In genomic region chr2:27097776-27098175, GRCm38 (mm10) we compare ENCODE assay signal across 9 mouse cellular contexts. TPM values are rescaled to one million over a fixed set of nuclear protein-coding genes. Genes with fewer than 3 reads are reported as not detected.
A peak's percentile ranks its signal among the peaks of the same experiment; 100 is the strongest.
DNase-seq lines count a peak whose midpoint lies in the region; ATAC-seq and TF ChIP-seq lines count a peak whose summit lies in the region.
"Had no signal": no experiment of that assay in that cellular context is flagged by ENCODE, and none has a peak within 500 bp of the region (broad histone marks: within the 10 kb centered on the region; RNA-seq: fewer than 3 reads in every experiment).

No protein-coding gene starts in this region.

- no peak overlapping the region for H3K27ac ChIP-seq in liver, embryonic 16.5 days (ENCODE audit: low read length)
- H3K27ac ChIP-seq in liver, postnatal 0 days (ENCODE audit: low read depth) = no peak overlapping the region
- H3K27ac ChIP-seq in forebrain, embryonic 14.5 days (ENCODE audit: low read depth, low read length) = peak overlapping the region; percentile 46; the same call in 1 of the 2 replicates
- H3K27ac ChIP-seq in hindbrain, embryonic 13.5 days = peak overlapping the region; percentile 69
- no peak overlapping the region for H3K27ac ChIP-seq in limb, embryonic 13.5 days

- no peak overlapping the region for H3K4me3 ChIP-seq in liver, embryonic 16.5 days (ENCODE audit: low read depth, low read length)
- H3K4me3 ChIP-seq in liver, postnatal 0 days (ENCODE audit: low read depth, low read length) = no peak overlapping the region
- H3K4me3 ChIP-seq in forebrain, embryonic 14.5 days (ENCODE audit: low read depth, low read length) = no peak overlapping the region
- no peak overlapping the region for H3K4me3 ChIP-seq in hindbrain, embryonic 13.5 days
- H3K4me3 ChIP-seq in limb, embryonic 13.5 days = no peak overlapping the region

- peak; percentile 24; the same call in 1 of the 2 replicates for ATAC-seq in liver, embryonic 16.5 days (ENCODE audit: low read depth)
- no peak; the same call in 1 of the 2 replicates for ATAC-seq in liver, postnatal 0 days
- ATAC-seq in forebrain, embryonic 14.5 days = peak; percentile 57; the same call in 1 of the 2 replicates
- ATAC-seq in hindbrain, embryonic 13.5 days (ENCODE audit: low FRiP score) = peak; percentile 54; the same call in 1 of the 2 replicates
- peak; percentile 76 for ATAC-seq in limb, embryonic 13.5 days (ENCODE audit: low FRiP score, low read depth)

- no peak overlapping the region for H3K4me2 ChIP-seq in liver, embryonic 16.5 days (ENCODE audit: low read depth, low read length)
- H3K4me2 ChIP-seq in liver, postnatal 0 days (ENCODE audit: low read depth, low read length) = no peak overlapping the region
- H3K4me2 ChIP-seq in forebrain, embryonic 14.5 days (ENCODE audit: low read length) = peak overlapping the region; percentile 16; the same call in 1 of the 2 replicates
- no peak overlapping the region for H3K4me2 ChIP-seq in hindbrain, embryonic 13.5 days
- peak overlapping the region; percentile 16; the same call in 1 of the 2 replicates for H3K4me2 ChIP-seq in limb, embryonic 13.5 days (replicated peaks)

- WGBS in liver, embryonic 16.5 days (ENCODE audit: insufficient replicate concordance) = 13% methylated on average over 6 of the region's 6 CpGs
- WGBS in liver, postnatal 0 days (ENCODE audit: insufficient replicate concordance) = 12% methylated on average over 6 of the region's 6 CpGs
- WGBS in forebrain, embryonic 14.5 days = 6% methylated on average over 6 of the region's 6 CpGs
- 15% methylated on average over 6 of the region's 6 CpGs for WGBS in hindbrain, embryonic 13.5 days
- 8% methylated on average over 6 of the region's 6 CpGs for WGBS in limb, embryonic 13.5 days

- H3K9ac ChIP-seq in liver, embryonic 16.5 days (ENCODE audit: low read depth, low read length) = no peak overlapping the region
- no peak overlapping the region for H3K9ac ChIP-seq in liver, postnatal 0 days (replicated peaks)
- H3K9ac ChIP-seq in forebrain, embryonic 14.5 days (ENCODE audit: low read length) = no peak overlapping the region
- no peak overlapping the region for H3K9ac ChIP-seq in hindbrain, embryonic 13.5 days
- H3K9ac ChIP-seq in limb, embryonic 13.5 days = no peak overlapping the region

- no peaks in the 10 kb centered on the region for H3K9me3 ChIP-seq in liver, embryonic 16.5 days (replicated peaks; ENCODE audit: control insufficient read depth, low read length)
- no peaks in the 10 kb centered on the region for H3K9me3 ChIP-seq in liver, postnatal 0 days (ENCODE audit: low read length)
- no peaks in the 10 kb centered on the region for H3K9me3 ChIP-seq in forebrain, embryonic 14.5 days (replicated peaks; ENCODE audit: control insufficient read depth, low read length)
- no peaks in the 10 kb centered on the region for H3K9me3 ChIP-seq in hindbrain, embryonic 13.5 days
- H3K9me3 ChIP-seq in limb, embryonic 13.5 days = no peaks in the 10 kb centered on the region

- TF ChIP-seq EP300 in liver, postnatal 0 days (IDR thresholded peaks at IDR 0.05; ENCODE audit: low read depth) = no peak

- no peaks in the 10 kb centered on the region for H3K36me3 ChIP-seq in liver, embryonic 16.5 days (ENCODE audit: control insufficient read depth, insufficient read depth)
- H3K36me3 ChIP-seq in liver, postnatal 0 days (replicated peaks; ENCODE audit: insufficient read depth, low read length) = no peaks in the 10 kb centered on the region
- H3K36me3 ChIP-seq in forebrain, embryonic 14.5 days (ENCODE audit: control insufficient read depth, insufficient read depth, low read length) = no peaks in the 10 kb centered on the region
- H3K36me3 ChIP-seq in hindbrain, embryonic 13.5 days = no peaks in the 10 kb centered on the region
- peaks cover 4% of the 10 kb centered on the region; the same call in 1 of the 2 replicates for H3K36me3 ChIP-seq in limb, embryonic 13.5 days
- no peaks in the 10 kb centered on the region for H3K36me3 ChIP-seq in splenic B cell, adult 2 months (ENCODE audit: control insufficient read depth, insufficient read depth, low read length, poor library complexity, severe bottlenecking)

- no peak for TF ChIP-seq CTCF in liver, postnatal 0 days (IDR thresholded peaks at IDR 0.05; ENCODE audit: low read depth)

- no peak for DNase-seq in liver, postnatal 0 days
- DNase-seq in forebrain, embryonic 14.5 days (ENCODE audit: low spot score) = peak; percentile 73
- peak; percentile 45 for DNase-seq in splenic B cell, adult 2 months (ENCODE audit: low read depth, low spot score)
- no peak for DNase-seq in spleen, postnatal 14 days (ENCODE audit: low spot score in 2 of 2)
- no peak for DNase-seq in c-Kit-positive CD71-positive TER-119-positive erythroid progenitor cells, embryonic 14.5 days (ENCODE audit: low spot score)

- no peaks in the 10 kb centered on the region for H3K4me1 ChIP-seq in liver, embryonic 16.5 days (ENCODE audit: control insufficient read depth, low read depth, low read length)
- H3K4me1 ChIP-seq in liver, postnatal 0 days (ENCODE audit: insufficient read depth) = peaks cover 9% of the 10 kb centered on the region
- H3K4me1 ChIP-seq in forebrain, embryonic 14.5 days (ENCODE audit: control insufficient read depth, insufficient read depth, low read length) = peaks cover 8% of the 10 kb centered on the region
- peaks cover 27% of the 10 kb centered on the region for H3K4me1 ChIP-seq in hindbrain, embryonic 13.5 days (replicated peaks)
- H3K4me1 ChIP-seq in limb, embryonic 13.5 days = peaks cover 26% of the 10 kb centered on the region

- H3K27me3 ChIP-seq in liver, embryonic 16.5 days (ENCODE audit: control insufficient read depth, insufficient read depth, low read depth, low read length) = no peaks in the 10 kb centered on the region
- no peaks in the 10 kb centered on the region for H3K27me3 ChIP-seq in liver, postnatal 0 days (ENCODE audit: insufficient read depth, low read length)
- no peaks in the 10 kb centered on the region for H3K27me3 ChIP-seq in forebrain, embryonic 14.5 days (replicated peaks; ENCODE audit: control insufficient read depth, insufficient read depth, low read length)
- 0 out of 2 replicates have a peak, but pooled peaks cover 13% of the 10 kb centered on the region for H3K27me3 ChIP-seq in hindbrain, embryonic 13.5 days
- no peaks in the 10 kb centered on the region for H3K27me3 ChIP-seq in limb, embryonic 13.5 days
- H3K27me3 ChIP-seq in splenic B cell, adult 2 months (ENCODE audit: control insufficient read depth, insufficient read depth, low read length, poor library complexity, severe bottlenecking) = no peaks in the 10 kb centered on the region

RNA-seq across cellular contexts. Expression of gene Adamtsl2, which starts 18.6 kb away (rescaled TPM):
- polyA plus RNA-seq in liver, embryonic 16.5 days (2015; fragmentation: Nextera tagmentation; extraction: Ambion mirVana) = 0.40 and 0.76 TPM in 2 replicates
- polyA plus RNA-seq in liver, postnatal 0 days (2015; fragmentation: Nextera tagmentation; extraction: Ambion mirVana) = 1.1 and 1.2 TPM in 2 replicates
- 10.4 TPM in 2 replicates for polyA plus RNA-seq in forebrain, embryonic 14.5 days (2014; fragmentation: Nextera tagmentation; extraction: Ambion mirVana)
- 7.6 and 8.9 TPM in 2 replicates for polyA plus RNA-seq in hindbrain, embryonic 13.5 days (2015; fragmentation: Nextera tagmentation; extraction: Ambion mirVana)
- polyA plus RNA-seq in limb, embryonic 13.5 days (2015; fragmentation: Nextera tagmentation; extraction: Ambion mirVana) = 13.3 and 13.8 TPM in 2 replicates

RNA-seq across cellular contexts. Expression of gene Mymk, which starts 25.8 kb away (rescaled TPM):
- 0.90 and 2.8 TPM in 2 replicates for polyA plus RNA-seq in liver, embryonic 16.5 days (2015; fragmentation: Nextera tagmentation; extraction: Ambion mirVana)
- polyA plus RNA-seq in liver, postnatal 0 days (2015; fragmentation: Nextera tagmentation; extraction: Ambion mirVana) = 0.49 TPM in 1 of 2 replicates, not detected in the other
- not detected in 2 replicates for polyA plus RNA-seq in forebrain, embryonic 14.5 days (2014; fragmentation: Nextera tagmentation; extraction: Ambion mirVana)
- 0.56 and 1.1 TPM in 2 replicates for polyA plus RNA-seq in hindbrain, embryonic 13.5 days (2015; fragmentation: Nextera tagmentation; extraction: Ambion mirVana)
- polyA plus RNA-seq in limb, embryonic 13.5 days (2015; fragmentation: Nextera tagmentation; extraction: Ambion mirVana) = 43.3 and 49.0 TPM in 2 replicates
- polyA plus RNA-seq: testis, adult 2 months had no signal

RNA-seq across cellular contexts. Expression of gene Fam163b, which starts 44.5 kb away (rescaled TPM):
- not detected in 2 replicates for polyA plus RNA-seq in liver, embryonic 16.5 days (2015; fragmentation: Nextera tagmentation; extraction: Ambion mirVana)
- polyA plus RNA-seq in liver, postnatal 0 days (2015; fragmentation: Nextera tagmentation; extraction: Ambion mirVana) = not detected in 2 replicates
- polyA plus RNA-seq in forebrain, embryonic 14.5 days (2014; fragmentation: Nextera tagmentation; extraction: Ambion mirVana) = 2.4 and 3.2 TPM in 2 replicates
- 2.5 and 2.9 TPM in 2 replicates for polyA plus RNA-seq in hindbrain, embryonic 13.5 days (2015; fragmentation: Nextera tagmentation; extraction: Ambion mirVana)
- 0.46 and 0.52 TPM in 2 replicates for polyA plus RNA-seq in limb, embryonic 13.5 days (2015; fragmentation: Nextera tagmentation; extraction: Ambion mirVana)

Comparison
In these comparisons a context has a peak if more than half of its experiments do, and no peak if none do; other contexts are left out.
1. H3K27ac ChIP-seq: peak in forebrain, embryonic 14.5 days (single experiment) and hindbrain, embryonic 13.5 days (single experiment); none in liver, embryonic 16.5 days (single experiment), liver, postnatal 0 days (single experiment) and limb, embryonic 13.5 days (single experiment).
2. H3K4me2 ChIP-seq: peak in forebrain, embryonic 14.5 days (single experiment) and limb, embryonic 13.5 days (single experiment); none in liver, embryonic 16.5 days (single experiment), liver, postnatal 0 days (single experiment) and hindbrain, embryonic 13.5 days (single experiment).
3. DNase-seq: peak in forebrain, embryonic 14.5 days (single experiment) and splenic B cell, adult 2 months (single experiment); none in liver, postnatal 0 days (single experiment), spleen, postnatal 14 days (0 of 2) and c-Kit-positive CD71-positive TER-119-positive erythroid progenitor cells, embryonic 14.5 days (single experiment).
4. RNA of gene Mymk, which starts 25.8 kb away (polyA plus RNA-seq): 43.3 to 49.0 TPM in limb, embryonic 13.5 days; 0.90 to 2.8 TPM in liver, embryonic 16.5 days, 0.56 to 1.1 TPM in hindbrain, embryonic 13.5 days, 0.49 TPM in liver, postnatal 0 days and not detected in forebrain, embryonic 14.5 days; every median in the first group is over 10 times any median in the second.